Mouse (Mus musculus): ENCODE measurements at regions not wholly inside any gene's neighbourhood (a gene's known extent, or its start where the extent isn't known, plus 50 kb on each side); places are given as distances from the start of the nearest gene placed in this dataset.
"Not testable (repeated sequence)": the region's sequence is repeated elsewhere in the genome, so short reads cannot be mapped to it uniquely, and the experiment has no call there.

DNA sequence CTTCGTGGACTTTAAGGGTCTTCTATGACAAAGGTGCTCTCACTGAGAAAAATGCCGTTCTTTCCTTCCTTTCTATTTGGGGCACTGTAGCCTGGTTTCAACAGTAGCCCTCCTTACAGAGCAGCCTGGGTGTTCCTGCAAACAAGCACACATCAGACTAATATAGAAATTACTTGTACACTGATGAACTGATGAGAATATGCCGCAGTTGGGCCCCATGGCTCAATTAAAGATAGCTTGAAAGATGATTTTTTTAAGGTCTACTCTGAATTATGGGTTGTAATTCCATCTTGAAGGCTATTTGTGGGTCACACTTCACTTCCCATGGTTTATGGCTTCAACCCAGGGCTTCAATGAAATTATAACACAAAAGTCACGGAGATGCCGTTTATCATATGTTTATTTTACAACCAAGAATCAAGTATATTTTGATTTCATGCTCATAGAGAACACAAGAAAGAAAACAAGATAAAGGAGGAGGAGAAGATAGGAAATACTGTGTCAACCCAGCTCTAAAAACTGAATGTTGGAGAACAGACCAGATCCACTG is 186.2 kb downstream of the Snx19 start:
- no peak for DNase-seq (ENCODE audit: extremely low spot score in 1 of 2, low spot score in 2 of 2)
- intact Hi-C loops (cut with DNase I), result no loop called here

- DNase-seq (ENCODE audit: extremely low spot score in 1 of 2, low spot score in 2 of 2), result no peak
- intact Hi-C loops (cut with DNase I), result no loop called here
These were observed 183.4 kb downstream of the Snx19 start for GRCm38 (mm10) chr9:30610328-30610727.

- DNase-seq (ENCODE audit: extremely low spot score in 1 of 2, low spot score in 2 of 2), result no peak
- intact Hi-C loops (cut with DNase I), result no loop called here
These were observed 172.8 kb downstream of the Snx19 start for GRCm38 (mm10) chr9:30599756-30600155.

GRCm38 (mm10) chr9:30597691-30598090 is 170.8 kb downstream of the Snx19 start:
- intact Hi-C loops (cut with DNase I), result no loop called here
- no peak for DNase-seq (ENCODE audit: extremely low spot score in 1 of 2, low spot score in 2 of 2)

DNA sequence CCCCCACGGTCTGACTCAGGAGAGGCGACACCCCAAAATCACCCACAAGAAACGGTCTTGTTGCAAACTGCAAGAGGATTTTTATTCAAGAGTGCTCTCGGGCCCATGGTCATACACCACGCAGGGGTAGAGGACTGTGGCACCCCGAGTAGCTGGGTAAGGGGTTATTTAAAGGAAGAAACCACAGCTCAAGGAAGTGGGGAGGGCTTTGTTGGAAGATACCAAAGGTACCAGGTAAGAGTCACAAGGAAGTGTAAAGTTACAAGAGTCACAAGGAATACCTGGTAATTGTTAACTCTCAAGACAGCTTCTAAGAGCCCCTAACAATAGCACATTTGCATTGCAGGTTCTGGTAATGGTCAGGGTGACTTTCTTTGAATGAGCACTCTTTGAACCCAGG is 170.2 kb downstream of the Snx19 start:
- intact Hi-C loops (cut with DNase I); DNase-seq (ENCODE audit: extremely low spot score in 1 of 2, low spot score in 2 of 2): not testable (repeated sequence)

DNA sequence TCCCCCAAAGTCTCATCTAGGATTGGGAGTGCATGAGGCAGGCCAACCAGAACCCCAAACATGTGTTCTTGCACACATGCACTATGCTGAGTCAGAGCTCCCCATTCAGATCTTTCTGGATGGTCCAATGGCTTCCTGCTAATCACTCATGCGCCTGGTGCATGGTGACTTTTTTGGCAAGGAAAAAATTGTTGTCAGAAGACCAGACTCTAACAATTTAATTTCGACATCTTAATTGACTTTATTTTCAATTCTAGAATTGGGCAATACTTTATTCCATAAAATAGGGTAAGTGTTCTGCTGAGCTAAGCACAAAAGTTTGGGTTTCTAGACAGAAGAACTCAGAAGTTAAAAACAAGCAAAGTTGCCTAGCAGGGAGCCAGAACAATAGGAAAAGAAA is 165.7 kb downstream of the Snx19 start:
- intact Hi-C loops (cut with DNase I), result no loop called here
- no peak for DNase-seq (ENCODE audit: extremely low spot score in 1 of 2, low spot score in 2 of 2)

DNA sequence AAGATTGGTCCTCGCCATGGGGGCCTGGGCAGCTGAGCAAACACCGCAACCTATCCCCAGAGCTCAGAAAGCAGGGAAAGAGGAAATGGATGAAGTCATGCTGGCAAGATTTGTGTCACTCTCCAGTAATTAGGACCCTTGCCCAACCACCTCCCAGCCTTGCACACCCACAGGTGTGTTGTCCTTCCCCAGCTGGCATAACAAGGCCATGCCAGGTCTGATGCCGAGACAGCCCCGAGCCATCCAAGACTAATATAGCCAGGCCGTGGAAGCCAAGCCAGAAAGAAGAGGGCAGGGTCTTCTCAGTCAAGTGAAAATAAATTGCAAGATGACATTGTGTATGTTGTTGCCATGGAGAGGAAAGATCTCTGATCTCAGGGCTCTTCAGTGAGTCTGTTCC is 164.3 kb downstream of the Snx19 start:
- intact Hi-C loops (cut with DNase I), result no loop called here
- peak in 1 of 2 experiments; percentile 16 for DNase-seq (ENCODE audit: extremely low spot score in 1 of 2, low spot score in 2 of 2)

GRCm38 (mm10) chr9:30590661-30591179 is 163.8 kb downstream of the Snx19 start:
- intact Hi-C loops (cut with DNase I), result no loop called here
- DNase-seq (ENCODE audit: extremely low spot score in 1 of 2, low spot score in 2 of 2), result peak; percentile 13 to 45

GRCm38 (mm10) chr9:30581271-30581821 is 154.4 kb downstream of the Snx19 start:
- intact Hi-C loops (cut with DNase I), result no loop called here
- DNase-seq (ENCODE audit: extremely low spot score in 1 of 2, low spot score in 2 of 2), result no peak

DNA sequence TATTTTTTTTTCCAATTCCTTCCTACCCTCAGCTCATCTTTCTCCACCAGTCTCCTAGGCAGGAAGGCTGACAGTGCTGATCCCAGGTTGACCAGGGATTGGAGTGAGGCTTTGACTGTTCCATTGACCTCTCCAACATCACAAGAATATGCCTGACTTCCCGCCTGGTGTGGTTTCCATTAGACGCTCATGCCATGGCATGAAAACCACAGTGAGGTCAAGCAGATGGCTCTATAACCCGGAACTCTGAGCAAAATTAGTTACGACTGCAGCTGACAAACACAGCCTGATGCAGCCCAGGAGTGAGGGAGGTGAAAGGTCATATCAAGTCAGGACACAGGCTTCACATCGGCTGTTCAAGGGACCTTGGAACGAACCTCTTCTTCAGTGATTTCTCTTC is 153.6 kb downstream of the Snx19 start:
- DNase-seq (ENCODE audit: extremely low spot score in 1 of 2, low spot score in 2 of 2), result no peak
- intact Hi-C loops (cut with DNase I), result no loop called here

GRCm38 (mm10) chr9:30578213-30578612 is 151.3 kb downstream of the Snx19 start:
- peak in 1 of 2 experiments; percentile 17 for DNase-seq (ENCODE audit: extremely low spot score in 1 of 2, low spot score in 2 of 2)
- intact Hi-C loops (cut with DNase I), result no loop called here

- intact Hi-C loops (cut with DNase I), result no loop called here
- no peak for DNase-seq (ENCODE audit: extremely low spot score in 1 of 2, low spot score in 2 of 2)
These were observed 150.3 kb downstream of the Snx19 start for GRCm38 (mm10) chr9:30577243-30577642.

- intact Hi-C loops (cut with DNase I), result no loop called here
These were observed 148.6 kb downstream of the Snx19 start for GRCm38 (mm10) chr9:30575531-30575930.

GRCm38 (mm10) chr9:30573294-30573693 is 146.4 kb downstream of the Snx19 start:
- intact Hi-C loops (cut with DNase I), result no loop called here
- DNase-seq (ENCODE audit: extremely low spot score in 1 of 2, low spot score in 2 of 2), result peak in 1 of 2 experiments; percentile 23

More at GRCm38 (mm10) chr9:30575531-30575930, 148.6 kb downstream of the Snx19 start:
- no peak for DNase-seq (ENCODE audit: extremely low spot score in 1 of 2, low spot score in 2 of 2)

DNA sequence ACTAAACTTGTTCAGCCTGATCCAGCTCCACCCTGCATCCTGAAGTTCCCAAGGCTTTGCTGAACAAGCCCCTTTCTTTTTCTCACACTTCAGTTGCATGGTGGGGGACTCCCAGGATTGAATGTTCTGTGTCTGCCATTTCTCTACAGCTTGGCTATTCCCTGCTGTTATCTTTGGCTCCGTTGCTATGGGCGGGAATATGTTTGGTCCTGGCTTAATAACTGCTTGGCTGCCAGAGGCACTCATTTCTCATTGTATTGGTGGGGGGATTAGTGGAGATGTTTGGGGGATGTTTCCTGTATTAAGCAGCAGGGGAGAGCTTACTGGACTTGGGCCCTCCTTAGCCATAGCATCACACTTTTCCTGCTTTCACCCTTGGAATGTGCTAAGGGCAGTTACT is 144.1 kb downstream of the Snx19 start:
- no peak for DNase-seq (ENCODE audit: extremely low spot score in 1 of 2, low spot score in 2 of 2)
- intact Hi-C loops (cut with DNase I), result no loop called here

- DNase-seq (ENCODE audit: extremely low spot score in 1 of 2, low spot score in 2 of 2), result no peak
- intact Hi-C loops (cut with DNase I), result loop anchor here (5.0 kb wide), 1 partner anchor 372 kb away; no protein-coding TSS in a partner anchor
These were observed 138.1 kb downstream of the Snx19 start for GRCm38 (mm10) chr9:30564765-30565680.

DNA sequence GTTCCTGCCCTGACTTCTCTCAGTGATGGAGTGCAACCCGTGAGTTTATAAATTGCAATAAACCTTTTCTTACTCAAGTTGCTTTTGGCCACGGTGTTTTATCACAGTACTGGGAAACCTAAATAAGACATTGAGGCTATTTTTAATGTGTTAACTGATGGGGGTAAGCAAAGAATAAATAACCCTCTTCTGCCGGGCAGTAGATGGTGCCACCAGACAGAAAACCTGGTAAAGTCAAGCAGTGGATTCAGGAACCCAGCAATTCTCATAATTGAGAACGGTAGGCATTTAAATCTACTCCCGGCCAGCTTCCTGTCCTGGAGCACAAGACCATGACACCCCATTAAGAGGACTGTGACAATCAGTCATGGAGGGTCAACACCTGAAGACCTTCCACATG is 136.5 kb downstream of the Snx19 start:
- DNase-seq (ENCODE audit: extremely low spot score in 1 of 2, low spot score in 2 of 2), result no peak
- intact Hi-C loops (cut with DNase I), result loop anchor here (5.0 kb wide), 1 partner anchor 374 kb away; no protein-coding TSS in a partner anchor

DNA sequence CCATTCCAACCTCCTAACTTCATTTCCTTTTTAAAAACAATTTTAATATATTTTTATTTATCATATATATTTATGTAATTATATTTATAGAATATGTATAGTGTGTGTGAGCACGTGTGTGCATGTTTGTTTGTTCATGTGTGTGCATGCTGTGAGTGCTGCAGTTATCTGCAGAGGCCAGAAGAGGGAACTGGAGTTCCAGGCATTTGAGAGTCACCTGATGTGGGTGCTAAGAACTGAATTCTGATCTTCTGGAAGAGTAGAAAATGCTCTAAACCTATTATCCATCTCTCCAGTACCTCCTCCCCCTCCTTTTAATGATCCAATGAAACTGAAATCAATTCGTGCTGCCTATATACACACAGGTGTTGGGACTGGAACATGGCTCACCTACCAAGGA is 128.0 kb downstream of the Snx19 start:
- no peak for DNase-seq (ENCODE audit: extremely low spot score in 1 of 2, low spot score in 2 of 2)
- intact Hi-C loops (cut with DNase I), result no loop called here

- no peak for DNase-seq (ENCODE audit: extremely low spot score in 1 of 2, low spot score in 2 of 2)
- intact Hi-C loops (cut with DNase I), result no loop called here
These were observed 125.8 kb downstream of the Snx19 start for GRCm38 (mm10) chr9:30552721-30553120.
